ENCODE assay signal across 8 mouse cellular contexts in the genomic region with DNA sequence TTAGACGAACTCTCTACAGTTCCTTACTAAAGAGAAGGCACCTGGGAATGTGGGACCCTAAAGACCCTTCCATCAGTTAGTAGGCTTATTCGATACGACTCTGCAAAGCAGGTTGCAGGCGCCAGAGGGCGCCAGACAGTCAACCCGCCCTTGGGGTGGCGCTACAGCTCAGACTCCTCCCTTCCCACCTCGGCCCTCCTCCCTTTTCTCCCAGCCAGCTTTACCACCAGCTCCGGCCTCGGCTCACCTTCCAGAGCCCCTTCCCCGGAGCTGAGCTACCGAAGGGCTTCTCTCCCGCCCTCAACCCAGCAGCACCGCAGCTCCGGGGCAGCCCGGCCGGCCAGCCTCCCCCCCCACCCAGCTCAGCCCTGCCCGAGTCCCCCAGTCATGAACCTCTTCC. TPM values are rescaled to one million over a fixed set of nuclear protein-coding genes. Genes with fewer than 3 reads are reported as not detected.
DNase-seq lines count a peak whose midpoint lies in the region; ATAC-seq lines count a peak whose summit lies in the region.

A gene (plus strand): TSS at position 149 of the 400 bp plus-strand sequence.

- H3K79me2 ChIP-seq in macrophage (ENCODE audit: inconsistent target), result peaks cover 30% of the 10 kb centered on the region

- H3K36me3 ChIP-seq in hindbrain, embryonic 16.5 days (ENCODE audit: control insufficient read depth, insufficient read depth, low read length), result peaks cover 15% of the 10 kb centered on the region; the same call in 1 of the 2 replicates
- peaks cover 35% of the 10 kb centered on the region; the same call in 1 of the 2 replicates for H3K36me3 ChIP-seq in macrophage (ENCODE audit: inconsistent target)

- peak within 1 kb of the TSS; percentile 65 for H3K27ac ChIP-seq in hindbrain, embryonic 16.5 days (ENCODE audit: low read depth, low read length)
- peak within 1 kb of the TSS; percentile 76 for H3K27ac ChIP-seq in macrophage

- H3K4me1 ChIP-seq in hindbrain, embryonic 16.5 days (ENCODE audit: control insufficient read depth, insufficient read depth, low read depth, low read length), result peaks cover 43% of the 10 kb centered on the region

- H3K4me2 ChIP-seq in hindbrain, embryonic 16.5 days (ENCODE audit: low read length), result peak within 1 kb of the TSS; percentile 89

- H3K9me3 ChIP-seq in hindbrain, embryonic 16.5 days (ENCODE audit: control insufficient read depth, low read length), result no peaks in the 10 kb centered on the region

- peak; percentile 73 for ATAC-seq in hindbrain, embryonic 16.5 days

- no peaks in the 10 kb centered on the region for H3K27me3 ChIP-seq in hindbrain, embryonic 16.5 days (replicated peaks; ENCODE audit: control insufficient read depth, insufficient read depth, low read length)

- peak within 1 kb of the TSS; percentile 52 for H3K4me3 ChIP-seq in hindbrain, embryonic 16.5 days (ENCODE audit: low read length)
- peak within 1 kb of the TSS; percentile 82 for H3K4me3 ChIP-seq in macrophage (ENCODE audit: inconsistent target)

- DNase-seq in T-cell, adult 2 months (ENCODE audit: low spot score), result peak; percentile 85
- DNase-seq in cerebellum, postnatal 36 days, result peak; percentile 87 to 88
- peak; percentile 92 for DNase-seq in gastrocnemius, adult 18-20 months (ENCODE audit: low spot score)
- peak; percentile 88 to 90 for DNase-seq in left cerebral cortex, adult 18-20 months (ENCODE audit: low spot score in 2 of 2)
- DNase-seq in right cerebral cortex, adult 18-20 months, result peak; percentile 91
- DNase-seq in urinary bladder, postnatal 10 days (ENCODE audit: low spot score), result peak; percentile 70

- under 1% methylated on average over 18 of the region's 18 CpGs for WGBS in hindbrain, embryonic 16.5 days
- 4% methylated on average over 18 of the region's 18 CpGs for WGBS in macrophage (ENCODE audit: missing documents)

- peak within 1 kb of the TSS; percentile 72 for H3K9ac ChIP-seq in hindbrain, embryonic 16.5 days (ENCODE audit: low read depth, low read length)

RNA-seq across cellular contexts. Expression of the gene that starts here (rescaled TPM):
- 10 to 100 TPM; 62.0 to 65.6 TPM for total RNA-seq in gastrocnemius, adult 18-20 months (2021)
- 54.5 and 55.7 TPM in 2 replicates for polyA plus RNA-seq in hindbrain, embryonic 16.5 days (2015; fragmentation: Nextera tagmentation; extraction: Ambion mirVana)
- 10 to 100 TPM; 69.0 to 76.2 TPM for total RNA-seq in left cerebral cortex, adult 18-20 months (2021)
- total RNA-seq in macrophage (2018; cell fraction: chromatin; rRNA removed), result 10 to 100 TPM in 15 of 26 experiments, 1 to 10 TPM in 11; 4.2 to 41.0 (median 11.8) TPM
- 100 to 1,000 TPM in 10 of 26 experiments, 10 to 100 TPM in 16; 79.6 to 125 (median 90.5) TPM for total RNA-seq in macrophage (2018; cell fraction: cytosol; rRNA removed)
- total RNA-seq in macrophage (2018; cell fraction: nucleus; rRNA removed), result 10 to 100 TPM; 24.9 to 99.0 (median 55.4) TPM
- 103 to 141 TPM (median 125 TPM) in 3 replicates for polyA plus RNA-seq in macrophage (2018)

Comparison
In these comparisons a context has a peak if more than half of its experiments do, and no peak if none do; other contexts are left out.
1. Peak in every context shown above with its lines: DNase-seq, ATAC-seq, H3K4me3 ChIP-seq and H3K27ac ChIP-seq.